Mouse (Mus musculus): ENCODE measurements around the gene Fam240a. TPM values are rescaled to one million over a fixed set of nuclear protein-coding genes. Genes with fewer than 3 reads are reported as not detected.

Gene Fam240a
- total RNA-seq, 2 experiments from 2014 or later: not detected

DNA sequence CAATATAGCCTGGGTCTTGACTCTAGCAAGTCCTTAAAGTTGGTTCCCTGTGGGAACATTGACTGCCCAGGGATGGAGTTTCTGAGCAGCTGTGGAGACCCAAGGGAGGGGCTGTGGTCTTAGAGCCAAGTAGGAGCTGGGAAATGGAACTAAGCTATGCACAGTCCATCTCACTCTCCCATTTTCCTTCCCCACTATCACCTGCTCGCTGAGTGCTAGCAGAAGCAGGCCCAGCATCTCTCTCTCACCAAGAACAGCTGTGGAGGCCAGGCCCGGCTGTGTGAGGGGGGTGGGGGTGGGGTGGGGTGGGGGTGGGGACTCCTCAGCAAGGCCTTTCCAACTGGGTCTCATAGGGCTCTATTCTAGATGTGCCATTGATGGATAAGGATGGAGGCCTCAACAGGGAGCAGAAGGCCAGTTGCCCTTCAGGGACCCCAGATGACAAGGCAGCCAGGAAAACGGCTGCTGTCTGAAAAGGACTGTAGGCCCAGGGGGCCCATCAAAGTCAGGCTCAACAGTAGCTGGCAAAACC, 41.9 kb downstream of the Fam240a start:
- intact Hi-C loops (cut with DNase I): loop anchor here (5.0 to 10.0 kb wide), 2 partner anchors 68 to 230 kb away; no protein-coding TSS in a partner anchor
- no peak for DNase-seq (ENCODE audit: low spot score)

DNA sequence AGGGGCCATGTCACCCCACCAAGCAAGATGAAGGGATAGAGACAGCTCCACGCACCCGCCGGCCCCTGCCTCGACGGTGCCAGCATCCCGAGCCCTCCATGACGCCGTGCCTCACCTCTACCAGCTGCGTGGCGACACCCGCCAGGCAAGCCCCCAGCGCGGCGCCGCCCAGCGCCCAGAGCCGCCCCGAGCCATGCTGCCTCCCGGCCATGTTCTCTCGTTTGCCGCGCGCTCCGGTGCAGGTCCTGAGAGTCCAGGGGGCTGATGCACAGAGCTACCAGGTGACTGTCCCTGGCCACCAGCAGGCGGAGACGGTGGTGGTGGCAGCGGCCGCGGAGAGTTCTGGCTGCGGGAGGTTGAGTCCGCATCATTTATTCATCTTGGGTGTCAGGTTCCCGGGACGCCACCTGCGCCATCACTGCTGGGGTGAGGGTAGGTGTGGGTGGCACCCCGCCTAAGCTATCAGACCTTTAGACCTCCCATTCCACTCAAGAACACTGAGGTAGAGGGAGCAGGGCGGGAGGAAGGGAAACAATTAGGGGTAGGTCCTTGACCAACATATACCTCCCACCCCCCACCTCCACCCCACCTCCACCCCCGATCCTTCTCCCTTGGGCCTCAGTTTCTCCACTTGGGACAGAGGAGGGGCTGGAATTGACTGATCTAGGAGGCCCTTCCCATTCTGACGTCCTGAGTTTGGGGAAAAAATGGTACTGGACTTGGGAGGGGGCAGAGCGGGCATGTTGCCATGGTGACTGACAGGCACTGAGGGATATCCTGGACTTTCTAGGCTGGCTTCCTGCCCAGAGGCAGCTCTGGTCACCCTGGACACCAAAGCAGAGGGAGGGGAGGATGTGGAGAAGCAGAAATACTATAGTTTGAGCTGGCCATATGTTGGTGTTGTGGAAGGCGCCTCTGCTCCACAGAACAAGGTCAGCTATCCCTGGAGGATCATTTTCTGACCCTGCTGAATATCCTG, 42.7 kb downstream of the Fam240a start:
- DNase-seq (ENCODE audit: low spot score): no peak
- intact Hi-C loops (cut with DNase I): loop anchor here (10.0 kb wide), 1 partner anchor 229 kb away; no protein-coding TSS in a partner anchor

- no peak for DNase-seq (ENCODE audit: low spot score)
- intact Hi-C loops (cut with DNase I): loop anchor here (2.0 to 10.0 kb wide), 3 partner anchors 88 to 226 kb away; no protein-coding TSS in a partner anchor
Observed at GRCm38 (mm10) chr9:110871030-110871429, 45.6 kb downstream of the Fam240a start.

Small RNA genes lying within 50 kb of the gene (microRNA-seq; reads per million reads assigned to microRNA genes)
- not detected for gene Gm24269

Other genes starting within 250 kb of the Fam240a start
- over 10,000 TPM; 11,742 to 12,072 TPM for gene Myl3, start 175.0 kb downstream of the Fam240a start, total RNA-seq (2021)
- 1 to 10 TPM; 7.6 to 7.9 TPM for gene Pth1r, start 169.7 kb downstream of the Fam240a start, total RNA-seq (2021)
- gene Prss42, start 118.7 kb downstream of the Fam240a start, total RNA-seq (2021): not detected
- gene Prss44, start 102.9 kb downstream of the Fam240a start, total RNA-seq (2021): not detected
- not detected for gene Prss43, start 90.2 kb downstream of the Fam240a start, total RNA-seq (2021)
- not detected for gene Prss45, start 82.3 kb downstream of the Fam240a start, total RNA-seq (2021)
- gene Prss46, start 72.4 kb downstream of the Fam240a start, total RNA-seq (2021): not detected
- not detected for gene Prss50, start 58.9 kb downstream of the Fam240a start, total RNA-seq (2021)
- 10 to 100 TPM in 1 of 2 experiments, 1 to 10 TPM in 1; 9.7 to 15.0 TPM for gene Als2cl, start 37.0 kb downstream of the Fam240a start, total RNA-seq (2021)
- gene Tmie, start 36.7 kb downstream of the Fam240a start, total RNA-seq (2021): 1 to 10 TPM; 1.2 to 1.3 TPM
- not detected for gene Tdgf1, start 29.3 kb upstream of the Fam240a start, total RNA-seq (2021)
- gene Lrrc2, start 34.7 kb upstream of the Fam240a start, total RNA-seq (2021): 100 to 1,000 TPM; 142 to 144 TPM
- gene Rtp3, start 73.7 kb upstream of the Fam240a start, total RNA-seq (2021): 1 to 10 TPM; 4.0 to 4.3 TPM
- gene Ltf, start 102.4 kb upstream of the Fam240a start, total RNA-seq (2021): under 1 TPM in 1 of 2 experiments, not detected in 1; 0.78 TPM
- gene Ccrl2, start 140.7 kb upstream of the Fam240a start, total RNA-seq (2021): 10 to 100 TPM in 1 of 2 experiments, 1 to 10 TPM in 1; 8.2 to 10.4 TPM
- gene Lrrfip2, start 200.7 kb upstream of the Fam240a start, total RNA-seq (2021): 10 to 100 TPM; 82.4 to 91.7 TPM